Mouse (Mus musculus) midbrain, embryonic 15.5 days (tissue): ENCODE results near the gene Odf3l2. TPM values are rescaled to one million over a fixed set of nuclear protein-coding genes. Genes with fewer than 3 reads are reported as not detected.
A peak's percentile ranks its signal among the peaks of the same experiment; 100 is the strongest.

Experiments
- ATAC-seq: fragments of 200-750 bp; cut with Nextera tagmentation; replicated peaks from 2 replicates; pipeline ENCODE4 v1.8.0; 2017; ENCODE audit warnings: moderate TSS enrichment
- H3K27ac ChIP-seq: fragments of 300-500 bp; sonication (generic); 2 replicates; pipeline ENCODE4 v1.5.1; 2015; ENCODE audit warnings: mild to moderate bottlenecking, inconsistent platforms
- H3K27me3 ChIP-seq: fragments of 300-500 bp; sonication (generic); replicated peaks from 2 replicates; pipeline ENCODE4 v1.6.1; 2015; ENCODE audit warnings: inconsistent platforms
- H3K36me3 ChIP-seq: fragments of 300-500 bp; sonication (generic); replicated peaks from 2 replicates; pipeline ENCODE4 v1.6.1; 2015; ENCODE audit warnings: inconsistent platforms
- H3K4me1 ChIP-seq: fragments of 300-500 bp; sonication (generic); 2 replicates; pipeline ENCODE4 v1.6.1; 2015; ENCODE audit warnings: inconsistent platforms
- H3K4me2 ChIP-seq: fragments of 300-500 bp; sonication (generic); 2 replicates; pipeline ENCODE4 v1.6.1; 2015; ENCODE audit warnings: inconsistent platforms, mild to moderate bottlenecking, moderate library complexity
- H3K4me3 ChIP-seq: fragments of 300-500 bp; sonication (generic); 2 replicates; pipeline ENCODE4 v1.5.1; 2015; ENCODE audit warnings: mild to moderate bottlenecking, inconsistent platforms
- H3K9ac ChIP-seq: fragments of 300-500 bp; sonication (generic); 2 replicates; pipeline ENCODE4 v1.6.1; 2015; ENCODE audit warnings: mild to moderate bottlenecking, inconsistent platforms
- H3K9me3 ChIP-seq: fragments of 300-500 bp; sonication (generic); 2 replicates; pipeline ENCODE4 v1.6.1; 2016; ENCODE audit warnings: inconsistent platforms
- WGBS: fragments of 180-500 bp; shearing (Covaris S2); methylation state at CpG from one replicate; pipeline ENCODE4 v1.1.7; 2015; ENCODE audit warnings: mixed read lengths; 5-methylcytosine and 5-hydroxymethylcytosine counted together
- polyA plus RNA-seq: library from polyadenylated mRNA; unstranded; fragments of >200 nt; fragmentation: Nextera tagmentation; extraction: Ambion mirVana; gene quantifications from 2 replicates; pipeline ENCODE4 v1.2.1, GENCODE M21; 2015

The Odf3l2 gene
- polyA plus RNA-seq, 1 experiment from 2014 or later, result 0.44 TPM

GRCm38 (mm10) chr10:79612192-79613135 is 33.1 kb downstream of the Odf3l2 start:
- H3K27me3 ChIP-seq, result peaks cover 28% of the 10 kb centered on the region
- no peaks in the 10 kb centered on the region for H3K9me3 ChIP-seq
- no peak overlapping the region for H3K27ac ChIP-seq
- H3K36me3 ChIP-seq, result no peaks in the 10 kb centered on the region
- no peak for ATAC-seq
- H3K4me1 ChIP-seq, result peaks cover 27% of the 10 kb centered on the region
- H3K4me3 ChIP-seq, result peak overlapping the region; percentile 54
- peak overlapping the region; percentile 93 for H3K4me2 ChIP-seq
- peak overlapping the region; percentile 25; the same call in 1 of the 2 replicates for H3K9ac ChIP-seq
- WGBS, result 11% methylated on average over 51 of the region's 51 CpGs

GRCm38 (mm10) chr10:79611296-79611695 is 34.2 kb downstream of the Odf3l2 start:
- no peak overlapping the region for H3K27ac ChIP-seq
- no peak for ATAC-seq

DNA sequence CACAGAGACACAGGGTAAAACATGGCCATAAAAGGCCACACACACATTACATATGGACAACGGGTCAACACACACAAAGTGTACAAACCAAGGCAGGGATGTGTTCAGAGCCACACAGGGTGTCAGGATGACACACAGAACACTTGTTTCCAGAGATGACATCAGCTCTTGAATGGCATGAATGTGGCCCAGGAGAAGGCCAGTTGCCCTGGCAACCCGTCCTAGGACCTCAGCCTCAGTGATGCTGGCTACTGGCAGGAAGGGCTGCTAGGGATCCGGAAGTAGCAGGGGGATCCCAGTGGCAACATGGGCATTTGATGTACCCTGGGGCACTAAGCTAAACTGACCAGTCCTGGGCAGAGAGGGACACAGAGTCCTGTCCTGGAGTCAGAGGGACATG is 36.3 kb downstream of the Odf3l2 start:
- Histone ChIP-seq H3K27me3 (peaks cover 28% of the 10 kb centered on the region), H3K4me2 (no peak overlapping the region)
- no peak for ATAC-seq

More at GRCm38 (mm10) chr10:79611296-79611695, 34.2 kb downstream of the Odf3l2 start:
- H3K4me3 ChIP-seq, result no peak overlapping the region
- H3K4me2 ChIP-seq, result no peak overlapping the region
- H3K9ac ChIP-seq, result no peak overlapping the region
- peaks cover 28% of the 10 kb centered on the region for H3K27me3 ChIP-seq
- H3K36me3 ChIP-seq, result no peaks in the 10 kb centered on the region
- WGBS, result 39% methylated on average over 5 of the region's 5 CpGs
- H3K9me3 ChIP-seq, result no peaks in the 10 kb centered on the region
- peaks cover 27% of the 10 kb centered on the region for H3K4me1 ChIP-seq

DNA sequence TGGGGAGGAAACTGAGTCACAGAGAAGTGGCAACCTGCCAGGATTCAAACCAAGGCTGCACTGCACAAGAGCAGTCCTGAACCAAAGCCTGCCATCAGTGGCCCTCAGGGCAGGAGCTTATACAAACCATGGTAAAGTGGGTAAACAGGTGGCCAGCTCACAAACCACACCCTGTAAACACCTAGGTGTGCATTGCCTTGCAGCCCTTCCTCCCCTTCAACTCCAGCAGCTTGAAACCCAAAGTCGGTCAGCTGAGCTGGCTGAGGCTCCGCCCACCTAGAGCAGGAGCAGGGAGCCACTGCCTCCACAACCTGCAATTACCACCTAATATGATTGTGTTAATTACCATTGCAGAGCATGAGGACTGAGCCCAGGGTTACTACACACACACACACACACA is 37.6 kb downstream of the Odf3l2 start:
- H3K4me2 ChIP-seq, result no peak overlapping the region
- H3K4me1 ChIP-seq, result peaks cover 15% of the 10 kb centered on the region
- no peak overlapping the region for H3K9ac ChIP-seq
- H3K9me3 ChIP-seq, result no peaks in the 10 kb centered on the region
- no peak overlapping the region for H3K4me3 ChIP-seq
- no peaks in the 10 kb centered on the region for H3K36me3 ChIP-seq
- no peak overlapping the region for H3K27ac ChIP-seq
- H3K27me3 ChIP-seq, result peaks cover 21% of the 10 kb centered on the region
- ATAC-seq, result no peak
- WGBS, result 30% methylated on average over 2 of the region's 2 CpGs

More for the DNA sequence above, 36.3 kb downstream of the Odf3l2 start:
- H3K27ac ChIP-seq, result no peak overlapping the region
- no peak overlapping the region for H3K4me3 ChIP-seq
- H3K4me1 ChIP-seq, result peaks cover 27% of the 10 kb centered on the region
- no peaks in the 10 kb centered on the region for H3K36me3 ChIP-seq
- no peak overlapping the region for H3K9ac ChIP-seq
- 79% methylated on average over 3 of the region's 3 CpGs for WGBS
- no peaks in the 10 kb centered on the region for H3K9me3 ChIP-seq

DNA sequence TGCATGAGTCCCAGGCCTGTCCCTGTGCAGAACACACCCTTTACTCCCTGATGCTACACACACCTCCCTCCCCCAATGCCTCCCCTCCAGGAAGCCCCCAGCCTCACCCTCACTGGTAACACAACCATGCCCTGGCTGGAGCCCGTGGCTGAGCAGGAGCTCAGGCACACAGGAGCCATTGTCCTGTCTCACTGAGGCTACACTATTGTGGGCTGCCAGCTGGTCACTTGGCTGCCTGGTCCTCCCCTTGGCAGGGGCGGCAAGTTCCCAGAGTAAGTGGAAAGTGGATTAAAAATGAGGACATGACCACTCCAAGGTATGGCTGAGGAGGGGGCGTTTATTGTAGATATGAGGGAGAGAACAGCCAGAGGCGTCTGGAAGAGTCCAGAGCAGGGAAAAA is 39.0 kb downstream of the Odf3l2 start:
- no peak overlapping the region for H3K4me3 ChIP-seq
- H3K27me3 ChIP-seq, result 0 out of 2 replicates have a peak, but pooled peaks cover 9% of the 10 kb centered on the region
- no peaks in the 10 kb centered on the region for H3K9me3 ChIP-seq
- no peak for ATAC-seq
- 62% methylated on average over 4 of the region's 4 CpGs for WGBS
- H3K36me3 ChIP-seq, result no peaks in the 10 kb centered on the region
- 0 out of 2 replicates have a peak, but pooled peaks cover 3% of the 10 kb centered on the region for H3K4me1 ChIP-seq
- no peak overlapping the region for H3K4me2 ChIP-seq
- H3K27ac ChIP-seq, result no peak overlapping the region
- no peak overlapping the region for H3K9ac ChIP-seq

DNA sequence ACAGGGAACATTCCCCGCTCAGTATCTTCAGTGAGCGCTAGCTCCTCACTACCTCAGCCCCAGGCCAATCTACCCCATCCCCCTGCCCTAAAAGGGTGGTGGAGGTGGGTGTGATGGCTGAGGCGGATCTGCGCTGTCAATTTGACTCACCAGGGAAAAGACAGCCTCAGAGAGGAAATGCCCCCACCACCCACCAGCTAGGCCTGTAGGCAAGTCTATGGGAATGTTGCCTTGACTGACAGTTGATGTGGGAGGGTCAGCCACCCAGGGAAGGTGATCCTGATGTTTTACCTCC is 47.7 kb downstream of the Odf3l2 start:
- 78% methylated on average over 4 of the region's 4 CpGs for WGBS
- no peaks in the 10 kb centered on the region for H3K36me3 ChIP-seq
- no peak overlapping the region for H3K9ac ChIP-seq
- H3K27ac ChIP-seq, result no peak overlapping the region
- H3K4me3 ChIP-seq, result no peak overlapping the region
- H3K27me3 ChIP-seq, result peaks cover 8% of the 10 kb centered on the region
- H3K4me2 ChIP-seq, result no peak overlapping the region
- no peak for ATAC-seq
- H3K9me3 ChIP-seq, result no peaks in the 10 kb centered on the region
- no peaks in the 10 kb centered on the region for H3K4me1 ChIP-seq

GRCm38 (mm10) chr10:79597051-79597935 is 48.2 kb downstream of the Odf3l2 start:
- H3K4me3 ChIP-seq, result no peak overlapping the region
- peaks cover 8% of the 10 kb centered on the region for H3K27me3 ChIP-seq
- ATAC-seq, result no peak
- H3K4me2 ChIP-seq, result no peak overlapping the region
- H3K36me3 ChIP-seq, result no peaks in the 10 kb centered on the region
- H3K27ac ChIP-seq, result no peak overlapping the region
- H3K9ac ChIP-seq, result no peak overlapping the region
- H3K4me1 ChIP-seq, result no peaks in the 10 kb centered on the region
- H3K9me3 ChIP-seq, result no peaks in the 10 kb centered on the region
- WGBS, result 18% methylated on average over 13 of the region's 13 CpGs

DNA sequence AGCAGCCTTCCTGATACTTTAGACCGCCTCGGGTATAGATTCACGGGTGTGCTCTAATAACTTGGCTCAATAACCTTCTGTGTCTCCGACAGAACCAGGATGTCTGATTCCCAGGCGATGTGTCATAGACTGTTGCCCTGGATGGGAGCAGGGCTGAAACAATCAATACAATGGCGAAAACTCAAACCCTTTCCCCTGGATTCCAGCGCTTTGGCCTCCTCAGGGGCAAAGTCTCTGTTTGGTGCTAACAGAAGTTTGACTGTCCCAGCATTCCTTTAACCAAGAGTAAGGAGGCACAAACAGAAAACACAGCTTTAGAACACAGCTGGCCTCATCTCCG is 50.0 kb downstream of the Odf3l2 start:
- no peaks in the 10 kb centered on the region for H3K4me1 ChIP-seq
- H3K27me3 ChIP-seq, result peaks cover 8% of the 10 kb centered on the region
- peak; percentile 31; the same call in 1 of the 2 replicates for ATAC-seq
- no peak overlapping the region for H3K4me3 ChIP-seq
- no peaks in the 10 kb centered on the region for H3K9me3 ChIP-seq
- no peak overlapping the region for H3K4me2 ChIP-seq
- no peaks in the 10 kb centered on the region for H3K36me3 ChIP-seq
- no peak overlapping the region for H3K9ac ChIP-seq
- WGBS, result 58% methylated on average over 8 of the region's 8 CpGs
- H3K27ac ChIP-seq, result no peak overlapping the region

DNA sequence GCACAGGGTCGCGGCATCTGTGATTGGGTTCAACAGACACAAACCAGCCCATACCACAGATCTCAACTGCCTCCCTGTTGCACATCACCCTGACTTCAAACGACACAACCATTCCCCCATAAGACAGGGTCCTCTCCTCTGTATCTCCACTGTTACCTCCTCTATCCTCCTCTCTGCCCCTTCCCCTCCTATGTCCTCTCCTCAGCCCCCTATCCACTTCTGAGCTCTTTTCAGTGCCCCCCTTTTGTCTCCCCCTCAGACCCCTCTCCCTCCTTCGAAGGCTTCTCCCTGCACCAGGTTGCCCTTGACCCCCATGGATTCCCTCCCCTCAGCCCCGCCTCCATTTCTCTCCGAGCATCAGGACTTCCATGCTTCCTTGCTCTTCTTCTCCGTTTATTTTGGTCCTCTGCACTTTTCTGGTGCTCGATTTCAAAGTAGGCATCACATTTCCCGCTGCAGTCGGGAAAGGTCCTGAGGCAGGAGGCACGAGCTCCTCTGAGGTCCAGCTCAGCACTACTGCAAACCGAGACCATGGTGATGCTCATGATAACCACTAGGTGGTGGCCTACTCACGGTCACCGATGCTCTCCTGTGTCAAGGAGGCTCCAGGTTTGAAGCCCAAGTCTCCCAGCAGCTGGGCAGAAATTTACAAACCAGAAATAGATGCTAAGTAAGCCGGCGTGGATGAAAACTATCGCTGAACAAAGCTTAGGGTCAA is 50.5 kb downstream of the Odf3l2 start:
- Histone ChIP-seq H3K9me3 (no peaks in the 10 kb centered on the region), H3K9ac (no peak overlapping the region), H3K4me2 (peak overlapping the region; percentile 25), H3K36me3 (no peaks in the 10 kb centered on the region), H3K4me1 (no peaks in the 10 kb centered on the region), H3K27me3 (peaks cover 8% of the 10 kb centered on the region), H3K4me3 (no peak overlapping the region), H3K27ac (no peak overlapping the region)
- peak; percentile 94 for ATAC-seq
- WGBS, result 17% methylated on average over 17 of the region's 17 CpGs

GRCm38 (mm10) chr10:79594111-79594510 is 51.4 kb downstream of the Odf3l2 start:
- Histone ChIP-seq H3K27ac (no peak overlapping the region), H3K9ac (no peak overlapping the region), H3K4me2 (no peak overlapping the region), H3K27me3 (peaks cover 8% of the 10 kb centered on the region), H3K9me3 (no peaks in the 10 kb centered on the region), H3K4me3 (no peak overlapping the region), H3K4me1 (no peaks in the 10 kb centered on the region), H3K36me3 (no peaks in the 10 kb centered on the region)
- ATAC-seq, result no peak
- 64% methylated on average over 6 of the region's 6 CpGs for WGBS

DNA sequence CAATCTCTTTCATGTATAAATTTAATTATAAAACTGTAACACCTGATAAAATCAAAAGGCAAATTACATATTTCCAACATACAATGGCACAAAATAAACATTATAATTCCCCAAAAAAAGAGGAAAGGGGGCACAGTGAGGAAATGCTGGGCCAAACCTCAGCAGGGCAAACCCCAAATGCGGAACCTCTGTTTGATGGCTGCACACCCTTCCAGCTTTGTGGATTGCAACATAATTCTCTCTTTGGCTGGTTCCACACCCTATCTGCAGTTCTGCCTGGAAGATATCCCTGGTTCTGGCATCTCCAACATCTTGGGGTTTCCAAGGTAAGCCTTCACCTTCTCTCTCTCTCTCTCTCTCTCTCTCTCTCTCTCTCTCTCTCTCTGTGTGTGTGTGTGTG is 54.8 kb downstream of the Odf3l2 start:
- H3K27ac ChIP-seq, result no peak overlapping the region
- no peaks in the 10 kb centered on the region for H3K36me3 ChIP-seq
- no peak overlapping the region for H3K4me3 ChIP-seq
- no peaks in the 10 kb centered on the region for H3K9me3 ChIP-seq
- no peak overlapping the region for H3K9ac ChIP-seq
- ATAC-seq, result no peak
- H3K27me3 ChIP-seq, result peaks cover 8% of the 10 kb centered on the region
- no peaks in the 10 kb centered on the region for H3K4me1 ChIP-seq
- 91% methylated on average over 1 of the region's 1 CpGs for WGBS
- H3K4me2 ChIP-seq, result no peak overlapping the region
